Mouse (Mus musculus) forebrain, embryonic 15.5 days (tissue): ENCODE measurements at regions not wholly inside any gene's neighbourhood (a gene's known extent, or its start where the extent isn't known, plus 50 kb on each side); places are given as distances from the start of the nearest gene placed in this dataset.

Source experiments
- ATAC-seq: fragments of 200-750 bp; cut with Nextera tagmentation; replicated peaks from 2 replicates; pipeline ENCODE4 v1.8.0; 2017; ENCODE audit warnings: mild to moderate bottlenecking, moderate TSS enrichment, moderate library complexity
- H3K27ac ChIP-seq: fragments of 300-500 bp; sonication (generic); replicated peaks from 2 replicates; pipeline ENCODE4 v1.5.1; 2015; ENCODE audit warnings: mild to moderate bottlenecking, inconsistent platforms
- H3K27me3 ChIP-seq: fragments of 300-500 bp; sonication (generic); 2 replicates; pipeline ENCODE4 v1.6.1; 2015; ENCODE audit warnings: inconsistent platforms
- H3K36me3 ChIP-seq: fragments of 300-500 bp; sonication (generic); 2 replicates; pipeline ENCODE4 v1.6.1; 2015; ENCODE audit warnings: mild to moderate bottlenecking, inconsistent platforms
- H3K4me1 ChIP-seq: fragments of 300-500 bp; sonication (generic); 2 replicates; pipeline ENCODE4 v1.6.1; 2015; ENCODE audit warnings: inconsistent platforms
- H3K4me2 ChIP-seq: fragments of 300-500 bp; sonication (generic); replicated peaks from 2 replicates; pipeline ENCODE4 v1.6.1; 2015; ENCODE audit warnings: mild to moderate bottlenecking, inconsistent platforms
- H3K4me3 ChIP-seq: fragments of 300-500 bp; sonication (generic); 2 replicates; pipeline ENCODE4 v1.5.1; 2015; ENCODE audit warnings: mild to moderate bottlenecking, inconsistent platforms
- H3K9ac ChIP-seq: fragments of 300-500 bp; sonication (generic); replicated peaks from 2 replicates; pipeline ENCODE4 v1.6.1; 2015; ENCODE audit warnings: mild to moderate bottlenecking, inconsistent platforms
- H3K9me3 ChIP-seq: fragments of 300-500 bp; sonication (generic); 2 replicates; pipeline ENCODE4 v1.6.1; 2016; ENCODE audit warnings: inconsistent platforms
- WGBS: fragments of 180-500 bp; shearing (Covaris S2); methylation state at CpG from one replicate; pipeline ENCODE4 v1.1.7; 2015; ENCODE audit warnings: mixed read lengths; 5-methylcytosine and 5-hydroxymethylcytosine counted together

- no peak overlapping the region for H3K9ac ChIP-seq
- no peaks in the 10 kb centered on the region for H3K9me3 ChIP-seq
- no peaks in the 10 kb centered on the region for H3K27me3 ChIP-seq
- no peak overlapping the region for H3K27ac ChIP-seq
- H3K4me3 ChIP-seq: no peak overlapping the region
- no peak overlapping the region for H3K4me2 ChIP-seq
- no peaks in the 10 kb centered on the region for H3K36me3 ChIP-seq
- WGBS: 100% methylated on average over 2 of the region's 2 CpGs
- ATAC-seq: no peak
- peaks cover 28% of the 10 kb centered on the region for H3K4me1 ChIP-seq
Observed at GRCm38 (mm10) chr1:35873038-35873437, 195.2 kb upstream of the Hs6st1 start.

- Histone ChIP-seq H3K27me3 (no peaks in the 10 kb centered on the region), H3K36me3 (no peaks in the 10 kb centered on the region), H3K9me3 (no peaks in the 10 kb centered on the region), H3K4me1 (peaks cover 27% of the 10 kb centered on the region), H3K9ac (no peak overlapping the region), H3K4me2 (no peak overlapping the region), H3K27ac (0 out of 2 replicates have a peak overlapping the region, but pooled peaks have one; percentile 44), H3K4me3 (no peak overlapping the region)
- 28% methylated on average over 11 of the region's 11 CpGs for WGBS
- ATAC-seq: peak; percentile 31; the same call in 1 of the 2 replicates
Observed at GRCm38 (mm10) chr1:35875210-35875811, 192.9 kb upstream of the Hs6st1 start.

GRCm38 (mm10) chr1:35878426-35878825, 189.8 kb upstream of the Hs6st1 start:
- H3K27ac ChIP-seq: no peak overlapping the region
- peaks cover 25% of the 10 kb centered on the region for H3K4me1 ChIP-seq
- H3K27me3 ChIP-seq: no peaks in the 10 kb centered on the region
- H3K4me3 ChIP-seq: no peak overlapping the region
- H3K4me2 ChIP-seq: no peak overlapping the region
- no peaks in the 10 kb centered on the region for H3K9me3 ChIP-seq
- H3K36me3 ChIP-seq: no peaks in the 10 kb centered on the region
- ATAC-seq: no peak
- no peak overlapping the region for H3K9ac ChIP-seq
- 70% methylated on average over 4 of the region's 4 CpGs for WGBS

- H3K4me2 ChIP-seq: no peak overlapping the region
- 52% methylated on average over 11 of the region's 11 CpGs for WGBS
- H3K27ac ChIP-seq: peak overlapping the region; percentile 64
- ATAC-seq: peak; percentile 88
- H3K9me3 ChIP-seq: no peaks in the 10 kb centered on the region
- H3K36me3 ChIP-seq: no peaks in the 10 kb centered on the region
- no peaks in the 10 kb centered on the region for H3K27me3 ChIP-seq
- H3K9ac ChIP-seq: no peak overlapping the region
- no peak overlapping the region for H3K4me3 ChIP-seq
- peaks cover 25% of the 10 kb centered on the region for H3K4me1 ChIP-seq
Observed at GRCm38 (mm10) chr1:35879388-35880093, 188.7 kb upstream of the Hs6st1 start.

GRCm38 (mm10) chr1:35880562-35881265, 187.5 kb upstream of the Hs6st1 start:
- no peak overlapping the region for H3K4me3 ChIP-seq
- WGBS: 84% methylated on average over 6 of the region's 6 CpGs
- no peak overlapping the region for H3K9ac ChIP-seq
- no peaks in the 10 kb centered on the region for H3K36me3 ChIP-seq
- H3K9me3 ChIP-seq: no peaks in the 10 kb centered on the region
- peaks cover 14% of the 10 kb centered on the region for H3K4me1 ChIP-seq
- no peak overlapping the region for H3K27ac ChIP-seq
- H3K4me2 ChIP-seq: no peak overlapping the region
- no peak for ATAC-seq
- no peaks in the 10 kb centered on the region for H3K27me3 ChIP-seq

GRCm38 (mm10) chr1:35881521-35881920, 186.7 kb upstream of the Hs6st1 start:
- Histone ChIP-seq H3K4me2 (no peak overlapping the region), H3K36me3 (no peaks in the 10 kb centered on the region), H3K27me3 (no peaks in the 10 kb centered on the region), H3K4me3 (no peak overlapping the region), H3K4me1 (peaks cover 11% of the 10 kb centered on the region), H3K9me3 (no peaks in the 10 kb centered on the region), H3K9ac (no peak overlapping the region), H3K27ac (no peak overlapping the region)
- WGBS: 78% methylated on average over 4 of the region's 4 CpGs
- ATAC-seq: no peak

GRCm38 (mm10) chr1:35882101-35882500, 186.1 kb upstream of the Hs6st1 start:
- Histone ChIP-seq H3K4me1 (peaks cover 11% of the 10 kb centered on the region), H3K27ac (no peak overlapping the region), H3K36me3 (no peaks in the 10 kb centered on the region), H3K9me3 (no peaks in the 10 kb centered on the region), H3K4me2 (no peak overlapping the region), H3K9ac (no peak overlapping the region), H3K4me3 (no peak overlapping the region), H3K27me3 (no peaks in the 10 kb centered on the region)
- WGBS: 92% methylated on average over 1 of the region's 1 CpGs
- no peak for ATAC-seq

GRCm38 (mm10) chr1:35889731-35890499, 178.3 kb upstream of the Hs6st1 start:
- Histone ChIP-seq H3K27me3 (no peaks in the 10 kb centered on the region), H3K4me2 (no peak overlapping the region), H3K4me3 (no peak overlapping the region), H3K4me1 (no peaks in the 10 kb centered on the region), H3K9ac (no peak overlapping the region), H3K36me3 (no peaks in the 10 kb centered on the region), H3K27ac (no peak overlapping the region), H3K9me3 (no peaks in the 10 kb centered on the region; the same call in 1 of the 2 replicates)
- 73% methylated on average over 19 of the region's 19 CpGs for WGBS
- ATAC-seq: no peak

GRCm38 (mm10) chr1:35890500-35890900, 177.7 kb upstream of the Hs6st1 start:
- Histone ChIP-seq H3K27ac (no peak overlapping the region), H3K9me3 (no peaks in the 10 kb centered on the region; the same call in 1 of the 2 replicates), H3K4me3 (no peak overlapping the region), H3K4me1 (no peaks in the 10 kb centered on the region), H3K9ac (no peak overlapping the region), H3K27me3 (no peaks in the 10 kb centered on the region), H3K36me3 (no peaks in the 10 kb centered on the region), H3K4me2 (no peak overlapping the region)
- 88% methylated on average over 15 of the region's 15 CpGs for WGBS
- ATAC-seq: no peak

GRCm38 (mm10) chr1:35899536-35899935, 168.7 kb upstream of the Hs6st1 start:
- Histone ChIP-seq H3K4me1 (no peaks in the 10 kb centered on the region), H3K27ac (no peak overlapping the region), H3K4me2 (no peak overlapping the region), H3K36me3 (no peaks in the 10 kb centered on the region), H3K4me3 (no peak overlapping the region), H3K27me3 (no peaks in the 10 kb centered on the region), H3K9ac (no peak overlapping the region), H3K9me3 (no peaks in the 10 kb centered on the region; the same call in 1 of the 2 replicates)
- no peak for ATAC-seq
- WGBS: 77% methylated on average over 1 of the region's 1 CpGs

- 93% methylated on average over 9 of the region's 9 CpGs for WGBS
- Histone ChIP-seq H3K27me3 (no peaks in the 10 kb centered on the region), H3K27ac (no peak overlapping the region), H3K4me3 (no peak overlapping the region), H3K4me2 (no peak overlapping the region), H3K4me1 (no peaks in the 10 kb centered on the region), H3K9me3 (no peaks in the 10 kb centered on the region), H3K36me3 (no peaks in the 10 kb centered on the region), H3K9ac (no peak overlapping the region)
- no peak for ATAC-seq
Observed at GRCm38 (mm10) chr1:35904001-35904547, 164.1 kb upstream of the Hs6st1 start.
